Mouse (Mus musculus): Measurements from ENCODE around the gene Cdkl2. TPM values are rescaled to one million over a fixed set of nuclear protein-coding genes. Genes with fewer than 3 reads are reported as not detected.

Gene Cdkl2
- polyA plus RNA-seq, 1 experiment from 2014 or later: 1.4 TPM

- ATAC-seq: no peak
- H3K36me3 ChIP-seq (ENCODE audit: poor library complexity, severe bottlenecking): no peaks in the 10 kb centered on the region
- no peak overlapping the region for H3K27ac ChIP-seq
- H3K9me3 ChIP-seq (replicated peaks): no peaks in the 10 kb centered on the region
- no peak overlapping the region for H3K9ac ChIP-seq
- H3K4me3 ChIP-seq: no peak overlapping the region
- no peak overlapping the region for H3K4me2 ChIP-seq
- WGBS: 79% methylated on average over 9 of the region's 9 CpGs
- H3K4me1 ChIP-seq: no peaks in the 10 kb centered on the region
- no peaks in the 10 kb centered on the region for H3K27me3 ChIP-seq
These were observed 54.4 kb downstream of the Cdkl2 start for GRCm38 (mm10) chr5:91989261-91989660.

DNA sequence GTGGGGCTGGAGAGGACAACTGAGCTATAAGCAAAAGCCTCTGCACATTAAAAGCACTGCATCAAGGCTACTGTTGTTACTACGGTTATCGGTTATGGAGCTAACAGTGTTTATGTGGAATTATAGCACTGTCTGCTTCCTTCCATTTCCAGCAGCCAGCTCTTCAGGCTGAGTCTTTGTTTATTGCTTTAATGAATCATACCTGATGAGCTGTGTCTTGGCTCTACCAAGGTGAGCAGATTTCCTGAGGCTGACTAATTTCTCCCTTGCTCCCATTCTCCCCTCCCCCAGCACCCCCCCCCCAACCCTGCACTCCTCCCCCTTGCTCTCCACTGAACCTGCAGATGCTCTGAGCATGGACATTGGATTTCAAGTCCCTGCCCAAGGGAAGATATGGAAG is 55.9 kb downstream of the Cdkl2 start:
- H3K27me3 ChIP-seq: no peaks in the 10 kb centered on the region
- H3K36me3 ChIP-seq (ENCODE audit: poor library complexity, severe bottlenecking): no peaks in the 10 kb centered on the region
- H3K4me2 ChIP-seq: no peak overlapping the region
- WGBS: 89% methylated on average over 2 of the region's 2 CpGs
- H3K4me1 ChIP-seq: no peaks in the 10 kb centered on the region
- H3K27ac ChIP-seq: no peak overlapping the region
- no peak for ATAC-seq
- H3K9me3 ChIP-seq (replicated peaks): no peaks in the 10 kb centered on the region
- no peak overlapping the region for H3K9ac ChIP-seq
- H3K4me3 ChIP-seq: no peak overlapping the region

DNA sequence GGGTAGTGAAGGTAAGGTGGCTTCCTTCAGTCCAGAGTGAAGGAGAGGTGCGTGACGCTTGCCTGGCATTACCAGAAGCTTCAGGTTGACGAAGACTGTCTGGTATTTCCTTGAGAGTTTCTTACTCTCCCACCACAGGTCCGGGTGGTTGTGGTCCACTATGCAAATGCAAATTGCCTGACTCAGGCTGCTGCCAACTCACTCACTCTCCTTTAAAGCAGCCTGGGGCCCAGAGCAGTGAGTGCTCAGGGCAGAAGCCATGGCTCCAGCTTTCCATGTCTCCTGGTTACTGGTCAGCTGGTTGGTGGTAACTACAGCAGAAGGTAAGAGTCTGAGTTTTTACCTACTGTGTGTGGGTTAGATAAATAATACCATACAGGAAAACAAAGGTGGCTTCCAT is 56.4 kb downstream of the Cdkl2 start, which contains the start of gene Odaph:
Gene Odaph (plus strand): TSS at position 240 of the 400 bp plus-strand sequence.
- no peak within 1 kb of the TSS for H3K9ac ChIP-seq
- H3K9me3 ChIP-seq (replicated peaks): no peaks in the 10 kb centered on the region
- H3K27me3 ChIP-seq: no peaks in the 10 kb centered on the region
- H3K27ac ChIP-seq: no peak within 1 kb of the TSS
- H3K36me3 ChIP-seq (ENCODE audit: poor library complexity, severe bottlenecking): no peaks in the 10 kb centered on the region
- no peak within 1 kb of the TSS for H3K4me3 ChIP-seq
- ATAC-seq: no peak
- H3K4me1 ChIP-seq: no peaks in the 10 kb centered on the region
- WGBS: 77% methylated on average over 4 of the region's 4 CpGs
- no peak within 1 kb of the TSS for H3K4me2 ChIP-seq

- H3K4me3 ChIP-seq: no peak overlapping the region
- no peak for ATAC-seq
- H3K9me3 ChIP-seq (replicated peaks): no peaks in the 10 kb centered on the region
- no peaks in the 10 kb centered on the region for H3K27me3 ChIP-seq
- WGBS: 18% methylated on average over 2 of the region's 2 CpGs
- H3K9ac ChIP-seq: no peak overlapping the region
- H3K36me3 ChIP-seq (ENCODE audit: poor library complexity, severe bottlenecking): no peaks in the 10 kb centered on the region
- H3K4me1 ChIP-seq: no peaks in the 10 kb centered on the region
- no peak overlapping the region for H3K27ac ChIP-seq
- H3K4me2 ChIP-seq: no peak overlapping the region
These were observed 58.0 kb downstream of the Cdkl2 start for GRCm38 (mm10) chr5:91985721-91986120.

GRCm38 (mm10) chr5:91983490-91983889 is 60.2 kb downstream of the Cdkl2 start:
- Histone ChIP-seq H3K27ac (no peak overlapping the region), H3K4me2 (no peak overlapping the region), H3K4me1 (no peaks in the 10 kb centered on the region), H3K27me3 (no peaks in the 10 kb centered on the region), H3K9ac (no peak overlapping the region), H3K9me3 (replicated peaks) (no peaks in the 10 kb centered on the region), H3K36me3 (ENCODE audit: poor library complexity, severe bottlenecking) (no peaks in the 10 kb centered on the region), H3K4me3 (no peak overlapping the region)
- WGBS: 66% methylated on average over 2 of the region's 2 CpGs
- ATAC-seq: no peak

DNA sequence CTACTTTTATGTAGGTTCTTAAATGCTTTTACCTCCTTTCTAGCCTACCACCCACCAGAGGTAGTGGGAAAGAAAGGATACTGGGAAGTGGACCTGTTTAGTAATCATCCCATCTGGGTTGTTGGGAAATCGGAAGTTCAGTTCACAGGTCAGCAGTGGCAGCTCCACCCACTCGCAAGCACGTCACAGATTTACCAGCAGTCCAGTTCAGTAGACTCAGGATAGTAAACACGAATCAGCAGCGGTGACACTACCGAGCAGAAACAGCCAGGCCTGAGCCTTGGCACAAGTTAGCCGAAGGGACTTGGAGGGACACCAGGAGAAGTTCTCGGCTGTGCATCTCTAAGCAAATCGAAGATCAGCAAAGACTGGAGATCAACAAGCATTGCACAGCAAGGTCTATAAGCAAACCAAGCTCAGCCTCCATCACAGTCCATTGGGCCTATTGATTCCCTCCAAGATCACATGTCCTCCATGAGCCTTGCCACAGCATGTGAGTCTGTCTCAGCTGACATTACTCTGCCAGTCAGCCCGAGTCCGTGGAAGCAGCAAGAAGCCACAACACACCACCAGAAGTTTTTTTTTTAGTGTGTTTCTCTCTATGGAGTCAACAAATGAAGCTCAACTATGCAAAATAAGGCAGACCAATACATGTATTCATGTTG is 62.4 kb downstream of the Cdkl2 start:
- no peak overlapping the region for H3K4me2 ChIP-seq
- H3K4me1 ChIP-seq: no peaks in the 10 kb centered on the region
- H3K27ac ChIP-seq: no peak overlapping the region
- WGBS: 94% methylated on average over 11 of the region's 11 CpGs
- ATAC-seq: no peak
- no peak overlapping the region for H3K9ac ChIP-seq
- H3K27me3 ChIP-seq: no peaks in the 10 kb centered on the region
- H3K9me3 ChIP-seq (replicated peaks): no peaks in the 10 kb centered on the region
- H3K4me3 ChIP-seq: no peak overlapping the region
- H3K36me3 ChIP-seq (ENCODE audit: poor library complexity, severe bottlenecking): no peaks in the 10 kb centered on the region

DNA sequence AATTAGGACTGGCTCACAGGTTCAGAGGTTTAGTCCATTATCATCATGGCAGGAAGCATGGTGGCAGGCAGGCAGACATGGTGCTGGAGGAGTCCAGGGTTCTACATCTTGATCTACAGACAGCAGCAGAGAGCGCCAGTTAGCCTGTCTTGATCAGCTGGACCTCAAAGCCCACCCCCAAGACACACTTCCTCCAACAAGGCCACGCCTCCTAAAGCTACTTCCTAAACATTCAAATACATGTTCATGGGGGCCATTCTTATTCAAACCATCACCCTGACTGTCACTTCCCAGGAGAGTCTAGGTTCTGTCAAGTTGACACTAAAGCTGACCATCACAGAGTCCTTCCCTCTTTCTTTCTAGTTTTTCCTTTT is 66.3 kb downstream of the Cdkl2 start:
- Histone ChIP-seq H3K4me2 (no peak overlapping the region), H3K4me3 (no peak overlapping the region), H3K4me1 (no peaks in the 10 kb centered on the region), H3K27ac (no peak overlapping the region), H3K9ac (no peak overlapping the region), H3K27me3 (no peaks in the 10 kb centered on the region), H3K9me3 (replicated peaks) (no peaks in the 10 kb centered on the region), H3K36me3 (ENCODE audit: poor library complexity, severe bottlenecking) (no peaks in the 10 kb centered on the region)
- 72% methylated on average over 2 of the region's 2 CpGs for WGBS
- ATAC-seq: no peak

- H3K9ac ChIP-seq: no peak overlapping the region
- H3K4me2 ChIP-seq: no peak overlapping the region
- ATAC-seq: no peak
- H3K4me3 ChIP-seq: no peak overlapping the region
- WGBS: 78% methylated on average over 10 of the region's 10 CpGs
- H3K27ac ChIP-seq: no peak overlapping the region
- H3K36me3 ChIP-seq (ENCODE audit: poor library complexity, severe bottlenecking): no peaks in the 10 kb centered on the region
- no peaks in the 10 kb centered on the region for H3K9me3 ChIP-seq (replicated peaks)
- no peaks in the 10 kb centered on the region for H3K27me3 ChIP-seq
- H3K4me1 ChIP-seq: no peaks in the 10 kb centered on the region
These were observed 66.9 kb downstream of the Cdkl2 start for GRCm38 (mm10) chr5:91976566-91977396.

DNA sequence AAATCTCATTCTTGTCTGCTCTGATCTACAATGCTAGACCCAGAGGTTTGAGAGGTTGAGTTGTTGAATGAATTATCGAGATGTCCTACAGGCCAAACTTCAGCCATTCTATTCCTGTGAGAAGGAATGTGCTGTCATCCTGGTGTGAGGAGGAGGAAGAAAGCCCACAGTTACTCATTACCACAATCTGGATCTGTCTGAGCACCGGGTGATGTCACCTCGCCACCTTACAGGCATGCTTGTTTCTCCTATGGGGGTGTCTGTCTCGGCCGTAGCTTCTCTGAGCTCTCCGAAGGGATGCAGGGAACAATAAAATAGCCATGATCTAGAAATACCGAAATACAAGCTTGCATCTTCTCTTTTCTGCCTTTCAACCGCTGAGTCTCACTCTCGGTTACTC is 67.9 kb downstream of the Cdkl2 start:
- Histone ChIP-seq H3K9me3 (replicated peaks) (no peaks in the 10 kb centered on the region), H3K27me3 (no peaks in the 10 kb centered on the region), H3K9ac (no peak overlapping the region), H3K36me3 (ENCODE audit: poor library complexity, severe bottlenecking) (no peaks in the 10 kb centered on the region), H3K4me3 (no peak overlapping the region), H3K27ac (no peak overlapping the region), H3K4me2 (no peak overlapping the region), H3K4me1 (no peaks in the 10 kb centered on the region)
- no peak for ATAC-seq
- 95% methylated on average over 9 of the region's 9 CpGs for WGBS

DNA sequence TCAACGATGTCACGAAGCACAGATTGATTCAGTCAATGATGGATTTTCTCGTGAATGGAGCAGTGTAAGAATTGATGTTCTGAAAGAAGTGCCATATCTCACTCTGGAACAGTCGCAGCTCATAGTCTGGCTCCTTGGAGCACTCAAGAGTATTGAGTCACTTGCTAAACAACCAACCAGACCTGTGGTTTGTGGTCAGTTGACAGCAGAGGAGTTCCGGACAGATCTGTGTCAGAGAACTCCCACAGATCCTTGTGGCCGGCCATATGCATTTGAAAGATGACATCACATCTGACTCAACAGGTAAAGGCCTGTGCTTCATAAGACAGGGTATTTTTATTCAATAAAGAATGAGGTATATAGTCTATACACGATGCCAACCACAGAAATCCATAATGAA is 69.7 kb downstream of the Cdkl2 start:
- H3K36me3 ChIP-seq (ENCODE audit: poor library complexity, severe bottlenecking): no peaks in the 10 kb centered on the region
- H3K27ac ChIP-seq: no peak overlapping the region
- no peak overlapping the region for H3K4me3 ChIP-seq
- ATAC-seq: no peak
- H3K4me1 ChIP-seq: no peaks in the 10 kb centered on the region
- H3K27me3 ChIP-seq: no peaks in the 10 kb centered on the region
- WGBS: 95% methylated on average over 7 of the region's 7 CpGs
- no peaks in the 10 kb centered on the region for H3K9me3 ChIP-seq (replicated peaks)
- H3K4me2 ChIP-seq: no peak overlapping the region
- no peak overlapping the region for H3K9ac ChIP-seq

DNA sequence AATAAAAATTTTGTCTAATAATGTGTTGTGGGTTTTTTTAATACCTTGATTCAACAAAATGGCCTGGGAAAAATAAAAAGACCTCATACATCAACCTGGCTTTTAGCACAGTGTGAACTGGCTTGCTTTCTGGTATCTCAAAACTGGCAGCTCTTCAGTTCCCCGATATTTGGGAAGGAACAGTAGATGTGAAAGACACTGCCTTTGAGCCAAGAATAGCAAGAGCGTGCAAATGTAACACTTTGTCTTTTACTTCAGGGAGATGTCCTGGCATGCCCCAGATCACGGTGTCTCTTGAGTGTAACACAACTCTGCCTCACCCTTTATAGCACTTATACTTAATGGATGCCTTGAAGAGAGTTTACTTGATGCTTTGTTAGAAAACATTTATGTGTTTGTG is 71.6 kb downstream of the Cdkl2 start:
- 94% methylated on average over 3 of the region's 3 CpGs for WGBS
- H3K4me2 ChIP-seq: no peak overlapping the region

GRCm38 (mm10) chr5:91962639-91963440 is 80.8 kb downstream of the Cdkl2 start, which contains the start of gene Rchy1:
Gene Rchy1 (minus strand): TSS chr5:91963068.
- H3K4me1 ChIP-seq: peaks cover 30% of the 10 kb centered on the region
- WGBS: 0% methylated on average over 65 of the region's 65 CpGs
- H3K9ac ChIP-seq: peak within 1 kb of the TSS; percentile 85
- H3K9me3 ChIP-seq (replicated peaks): no peaks in the 10 kb centered on the region
- H3K27me3 ChIP-seq: no peaks in the 10 kb centered on the region
- H3K4me3 ChIP-seq: peak within 1 kb of the TSS; percentile 74
- H3K36me3 ChIP-seq (ENCODE audit: poor library complexity, severe bottlenecking): no peaks in the 10 kb centered on the region
- peak within 1 kb of the TSS; percentile 70 for H3K4me2 ChIP-seq
- H3K27ac ChIP-seq: peak within 1 kb of the TSS; percentile 96
- peak; percentile 98 for ATAC-seq

More for the DNA sequence above, 71.6 kb downstream of the Cdkl2 start:
- no peak overlapping the region for H3K4me3 ChIP-seq
- H3K27ac ChIP-seq: no peak overlapping the region
- no peaks in the 10 kb centered on the region for H3K4me1 ChIP-seq
- no peaks in the 10 kb centered on the region for H3K9me3 ChIP-seq (replicated peaks)
- H3K36me3 ChIP-seq (ENCODE audit: poor library complexity, severe bottlenecking): no peaks in the 10 kb centered on the region
- ATAC-seq: no peak
- no peak overlapping the region for H3K9ac ChIP-seq
- H3K27me3 ChIP-seq: no peaks in the 10 kb centered on the region

All from forebrain, embryonic 13.5 days (tissue).